Mouse (Mus musculus) hindlimb bud, embryonic 11.5 days (tissue): ENCODE data around the gene Osmr.

ENCODE experiments used
- DNase-seq: peaks from one replicate; pipeline ENCODE4 v3.0.0-alpha.2; 2012; ENCODE audit warnings: low read depth, low spot score; ENCODE audit errors: extremely low spot score

The Osmr gene

GRCm38 (mm10) chr15:6874601-6875019 lies at the start of gene Osmr:
Gene Osmr, minus strand, starts transcription at chr15:6874969.
- DNase-seq = peak; percentile 37

DNA sequence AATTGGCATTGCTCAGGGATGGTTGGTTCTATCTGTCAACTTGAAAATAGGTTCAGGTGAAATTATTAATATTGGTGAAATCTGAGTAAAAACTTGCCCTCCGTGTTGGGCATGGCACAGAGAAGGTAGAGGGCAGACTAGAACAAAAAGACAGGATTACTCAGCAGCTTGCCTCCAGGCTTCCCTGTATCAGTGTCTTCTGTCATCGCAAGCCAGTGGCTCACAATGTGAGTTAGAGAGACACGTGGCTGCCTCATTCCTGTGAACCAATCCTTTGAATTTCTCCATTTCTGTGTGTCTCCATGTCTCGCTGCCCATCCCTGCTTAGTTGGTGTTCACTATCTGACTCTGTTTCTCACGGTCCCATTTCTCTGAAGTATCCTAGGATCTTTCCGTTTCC lies 44.6 kb upstream of the Osmr start:
- DNase-seq = no peak

DNA sequence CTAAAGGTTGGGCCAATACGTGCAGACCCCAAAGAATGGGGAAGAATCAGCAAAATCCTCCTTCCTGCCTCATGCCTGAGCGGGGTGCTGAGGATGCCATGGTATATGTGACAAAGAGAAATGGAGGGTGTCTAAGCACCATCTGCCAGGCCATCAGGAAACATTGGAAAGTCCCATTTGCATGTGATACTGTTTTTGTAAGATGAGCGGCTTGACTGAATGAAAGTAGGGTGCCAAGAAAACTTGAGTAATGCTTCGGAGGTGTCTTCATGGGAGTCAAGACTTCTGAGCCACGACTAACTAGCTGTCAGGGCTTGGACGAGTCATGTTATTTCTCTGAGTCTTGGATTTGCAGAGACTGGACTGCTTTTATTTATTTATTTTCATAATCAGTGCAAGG lies 39.4 kb upstream of the Osmr start:
- no peak for DNase-seq

GRCm38 (mm10) chr15:6909669-6910068 lies 34.9 kb upstream of the Osmr start:
- DNase-seq = peak; percentile 70

DNA sequence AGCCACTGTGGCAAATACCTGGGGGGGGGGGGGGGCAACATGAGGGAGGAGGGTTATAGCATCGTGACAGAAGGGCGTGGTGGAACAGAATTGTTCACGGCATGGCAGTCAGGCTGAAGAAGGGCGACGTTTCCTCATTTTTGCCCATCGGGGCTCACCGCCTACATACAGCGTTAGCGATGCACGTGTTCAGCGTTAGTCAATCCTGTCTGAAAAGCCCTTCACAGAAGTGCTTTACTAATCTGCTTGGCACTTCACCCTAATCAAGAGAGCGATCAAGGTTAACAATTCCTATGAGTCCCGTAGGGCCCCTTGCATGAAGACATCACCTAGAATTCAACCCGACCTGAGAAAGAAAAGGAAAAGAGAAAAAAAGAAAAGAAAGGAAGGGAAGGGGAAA lies 34.3 kb upstream of the Osmr start:
- DNase-seq = no peak

GRCm38 (mm10) chr15:6908601-6909000 lies 33.8 kb upstream of the Osmr start:
- no peak for DNase-seq

DNA sequence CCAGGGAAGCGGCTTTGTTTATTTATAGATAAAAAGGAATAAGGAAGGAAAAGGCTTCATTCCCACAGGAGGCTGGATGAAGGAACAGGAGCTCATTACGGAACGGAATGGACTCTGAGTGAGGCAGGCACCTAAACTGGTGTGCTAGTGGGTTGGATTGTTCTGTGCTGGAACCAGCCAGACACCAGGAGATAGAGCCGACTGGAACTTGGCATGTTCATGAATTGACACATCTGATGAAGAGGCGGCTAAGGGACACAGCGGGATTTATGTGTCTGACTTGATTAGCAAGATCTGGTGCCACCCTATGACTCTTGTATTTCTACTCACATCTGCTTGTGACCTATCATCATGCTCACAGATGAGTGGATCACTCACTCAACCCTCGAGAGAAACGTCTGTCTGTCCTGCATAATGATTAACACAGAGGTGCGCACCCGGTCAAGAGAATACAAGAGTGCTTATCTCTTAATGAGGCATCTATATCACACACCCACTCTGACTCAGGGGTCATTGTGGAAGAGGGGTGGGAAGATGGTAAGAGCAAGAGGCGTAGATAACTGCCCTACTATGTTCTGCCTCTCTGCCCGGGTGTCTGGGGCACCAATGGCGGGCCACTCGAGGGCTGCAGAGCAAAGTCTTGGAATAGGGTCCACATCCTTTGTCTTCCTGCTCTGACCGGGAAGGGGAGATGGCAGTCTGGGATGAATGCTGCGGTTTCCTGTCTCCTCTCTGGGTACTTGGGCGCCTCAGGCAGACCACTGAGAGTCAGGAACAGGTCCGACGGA lies 31.7 kb upstream of the Osmr start:
- DNase-seq = no peak

DNA sequence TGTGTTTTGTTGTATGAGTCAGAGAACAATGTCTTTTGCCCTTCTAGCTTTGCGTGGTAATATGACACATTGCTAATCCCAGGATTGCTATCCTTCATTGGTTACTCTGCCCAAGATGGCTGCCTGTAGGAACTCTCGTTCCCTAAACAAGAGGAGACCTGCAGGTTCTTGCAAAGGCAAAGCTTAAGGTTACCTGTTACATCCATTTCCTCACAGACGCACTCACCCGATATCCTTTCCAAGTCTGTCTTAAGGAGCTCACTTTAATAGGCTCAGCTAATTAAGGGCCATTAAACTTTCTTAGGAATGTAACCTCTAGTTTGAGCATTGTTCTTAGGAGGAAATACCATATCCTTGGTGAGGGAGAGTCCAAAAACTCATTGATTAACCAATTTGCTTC lies 31.0 kb upstream of the Osmr start:
- DNase-seq = no peak

DNA sequence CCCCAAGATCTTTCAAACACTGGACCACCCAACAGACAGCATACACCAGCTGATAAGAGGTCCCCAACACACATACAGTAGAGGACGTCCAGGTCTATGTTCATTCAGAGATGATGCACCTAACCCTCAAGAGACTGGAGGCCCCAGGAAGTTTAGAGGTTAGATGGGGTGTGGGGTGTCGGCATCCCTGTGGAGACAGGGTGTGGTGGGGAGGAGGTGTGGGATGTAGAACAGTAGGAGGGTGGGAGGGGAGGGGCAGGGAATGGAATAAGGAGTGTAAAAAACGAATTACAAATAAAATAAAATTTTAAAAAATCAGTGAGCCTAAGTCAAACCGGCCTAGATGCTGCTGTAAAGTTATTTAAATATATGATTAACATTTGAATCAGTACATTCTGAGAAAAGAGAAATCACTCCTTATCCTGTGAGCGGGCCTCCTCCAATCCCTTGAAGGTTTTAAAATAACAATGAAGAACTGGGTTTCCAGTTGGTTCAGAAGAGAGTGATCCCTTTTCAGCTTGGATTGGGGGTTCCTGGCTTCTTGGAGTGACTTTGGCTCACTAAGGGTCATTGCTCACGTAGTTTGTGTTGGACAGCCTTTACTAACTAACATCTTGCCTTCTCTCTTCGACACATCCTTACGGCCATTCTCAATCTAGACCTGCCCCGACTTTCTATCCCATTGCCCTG lies 28.7 kb upstream of the Osmr start:
- DNase-seq = no peak

DNA sequence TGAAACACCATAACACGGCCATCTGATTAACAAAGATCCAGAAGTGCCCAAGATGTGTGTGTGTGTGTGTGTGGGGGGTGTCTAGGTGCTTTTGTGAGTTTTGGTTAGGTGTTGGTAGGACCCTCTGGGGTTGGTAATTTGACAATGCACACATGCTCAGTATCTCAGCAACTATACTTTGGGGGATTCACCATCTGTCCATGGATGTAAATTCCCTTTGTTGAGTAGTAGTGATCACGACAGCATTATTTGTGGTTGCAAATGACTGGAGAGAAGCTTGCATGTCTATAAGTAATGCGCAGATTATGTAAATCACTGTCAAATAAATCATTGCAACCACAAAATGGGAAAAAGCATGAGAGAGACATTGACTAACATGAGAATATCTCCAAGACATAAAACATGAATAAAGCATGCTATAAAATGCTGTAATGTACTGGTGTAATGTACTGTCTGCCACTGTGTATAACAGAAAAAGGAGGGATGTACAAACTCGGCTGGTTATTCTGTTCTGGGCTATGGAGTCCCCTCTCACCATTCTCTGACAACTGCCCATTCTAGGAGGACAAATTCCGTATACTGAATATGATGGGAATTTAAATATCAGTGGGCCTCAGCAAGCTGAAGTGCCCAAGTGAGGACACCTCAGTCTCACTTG lies 27.3 kb upstream of the Osmr start:
- DNase-seq = no peak

GRCm38 (mm10) chr15:6901236-6901635 lies 26.5 kb upstream of the Osmr start:
- no peak for DNase-seq

- DNase-seq = no peak
Measured at GRCm38 (mm10) chr15:6884260-6884659, 9.5 kb upstream of the Osmr start.

DNA sequence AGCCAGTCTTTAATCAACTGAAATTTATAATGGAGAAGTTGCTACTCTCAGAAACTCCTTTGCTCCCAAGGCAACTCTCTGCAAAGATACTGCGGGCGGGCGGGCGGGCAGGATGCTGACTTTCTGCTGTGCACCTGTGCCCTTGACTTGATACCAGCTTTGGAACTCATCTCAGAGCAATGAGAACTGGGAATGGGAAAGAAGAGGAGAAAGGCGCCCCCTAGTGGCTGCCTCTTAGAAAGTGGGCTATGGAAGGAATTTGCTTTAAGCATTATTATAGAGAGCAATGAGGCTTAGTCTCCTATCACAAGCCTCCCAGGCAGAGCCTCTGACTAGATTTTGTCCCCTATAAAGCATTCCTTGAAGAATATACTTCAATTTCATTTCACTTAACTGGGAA lies 9.0 kb upstream of the Osmr start:
- no peak for DNase-seq

- no peak for DNase-seq
Measured at GRCm38 (mm10) chr15:6883091-6883490, 8.3 kb upstream of the Osmr start.

DNA sequence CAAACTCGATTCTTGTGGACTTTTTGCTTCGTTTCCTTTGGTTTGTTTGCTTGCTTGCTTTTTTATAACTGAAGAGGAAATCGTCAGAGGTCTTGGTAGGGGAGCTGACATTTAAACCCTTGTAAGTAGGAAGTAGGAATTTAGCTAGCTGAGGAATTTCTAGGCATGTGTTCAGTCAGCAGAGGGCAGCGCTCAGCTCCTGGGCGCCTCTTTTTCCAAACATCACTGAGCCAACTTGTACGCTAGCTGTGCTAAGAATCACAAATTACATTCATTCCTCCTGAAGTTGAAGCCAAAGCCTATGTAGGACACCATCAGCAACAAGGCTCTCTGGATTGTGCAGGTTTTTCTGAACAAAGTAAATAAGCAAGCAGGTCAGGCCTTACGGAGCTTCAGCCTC lies 7.4 kb upstream of the Osmr start:
- no peak for DNase-seq

- no peak for DNase-seq
Measured at GRCm38 (mm10) chr15:6881211-6881610, 6.4 kb upstream of the Osmr start.

GRCm38 (mm10) chr15:6873807-6874600 lies 765 bp downstream of the Osmr start:
- no peak for DNase-seq

- no peak for DNase-seq
Measured at GRCm38 (mm10) chr15:6873154-6873806, 1.5 kb downstream of the Osmr start.

GRCm38 (mm10) chr15:6871621-6872359 lies 3.0 kb downstream of the Osmr start:
- DNase-seq = no peak

DNA sequence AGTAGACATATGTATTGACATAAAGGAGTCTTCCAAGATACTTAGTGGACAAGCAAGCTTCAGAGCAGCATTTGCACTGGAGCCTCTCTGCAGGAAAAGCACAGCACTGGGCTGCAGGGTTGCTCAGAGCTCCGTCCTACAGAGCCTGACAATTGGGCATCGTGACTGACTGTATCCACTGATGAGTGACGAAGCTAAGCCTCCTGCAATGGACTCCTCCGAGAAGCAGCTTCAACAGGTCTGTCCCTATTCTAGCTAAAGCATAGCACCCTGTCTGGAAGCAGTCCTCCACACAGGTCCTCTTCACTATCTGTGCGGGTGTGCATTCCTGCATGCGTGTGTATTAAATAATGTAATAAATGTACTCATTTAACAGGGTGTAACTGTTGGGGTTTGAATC lies 7.9 kb downstream of the Osmr start:
- no peak for DNase-seq
